Mouse (Mus musculus): ENCODE measurements around the gene Trim39. TPM values are rescaled to one million over a fixed set of nuclear protein-coding genes. Genes with fewer than 3 reads are reported as not detected.

Gene Trim39
- 75.5 and 76.1 TPM in 2 replicates for total RNA-seq (2017)

DNA sequence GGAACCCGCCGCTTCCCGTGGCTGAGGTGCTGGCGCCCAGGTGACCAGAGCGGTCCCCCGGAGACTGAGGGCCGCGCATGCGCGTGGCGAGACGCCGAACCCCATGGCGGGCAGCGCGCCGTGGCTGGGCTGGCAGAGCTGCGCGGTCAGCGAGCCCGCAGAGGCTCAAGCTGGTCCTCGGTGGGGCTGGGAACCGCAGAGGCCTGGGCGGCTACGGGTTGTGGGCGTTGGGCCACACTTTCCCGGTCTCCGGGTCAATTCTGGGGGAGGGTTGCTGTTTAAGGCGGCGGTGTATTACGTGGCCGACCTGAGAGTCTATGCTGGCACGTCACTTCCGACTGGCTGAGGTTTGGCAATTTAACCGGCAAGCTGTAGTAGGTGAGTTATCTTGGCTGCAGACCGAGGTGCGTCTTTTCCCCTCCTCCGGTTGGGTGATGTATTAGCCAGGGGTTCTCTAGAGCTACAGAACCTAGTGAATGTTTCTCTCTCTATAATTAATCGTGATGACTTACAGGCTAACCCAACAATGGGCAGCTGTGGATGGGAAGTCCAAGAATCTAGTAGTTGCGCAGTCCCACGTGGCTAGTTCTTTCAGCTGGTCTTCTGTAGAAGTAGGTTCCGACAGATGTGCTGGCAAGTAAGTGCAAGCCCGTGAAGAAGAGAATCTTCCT, at the start of gene Trim39:
TSS of gene Trim39 (minus strand) at position 662 of the 671 bp plus-strand sequence.
- ATAC-seq (ENCODE audit: extremely low read depth, insufficient number of reproducible peaks, low FRiP score, poor library complexity, severe bottlenecking): peak; percentile 83

- ATAC-seq (ENCODE audit: extremely low read depth, insufficient number of reproducible peaks, low FRiP score, poor library complexity, severe bottlenecking): no peak
Measured at GRCm38 (mm10) chr17:36315689-36316253, 43.7 kb upstream of the Trim39 start.

DNA sequence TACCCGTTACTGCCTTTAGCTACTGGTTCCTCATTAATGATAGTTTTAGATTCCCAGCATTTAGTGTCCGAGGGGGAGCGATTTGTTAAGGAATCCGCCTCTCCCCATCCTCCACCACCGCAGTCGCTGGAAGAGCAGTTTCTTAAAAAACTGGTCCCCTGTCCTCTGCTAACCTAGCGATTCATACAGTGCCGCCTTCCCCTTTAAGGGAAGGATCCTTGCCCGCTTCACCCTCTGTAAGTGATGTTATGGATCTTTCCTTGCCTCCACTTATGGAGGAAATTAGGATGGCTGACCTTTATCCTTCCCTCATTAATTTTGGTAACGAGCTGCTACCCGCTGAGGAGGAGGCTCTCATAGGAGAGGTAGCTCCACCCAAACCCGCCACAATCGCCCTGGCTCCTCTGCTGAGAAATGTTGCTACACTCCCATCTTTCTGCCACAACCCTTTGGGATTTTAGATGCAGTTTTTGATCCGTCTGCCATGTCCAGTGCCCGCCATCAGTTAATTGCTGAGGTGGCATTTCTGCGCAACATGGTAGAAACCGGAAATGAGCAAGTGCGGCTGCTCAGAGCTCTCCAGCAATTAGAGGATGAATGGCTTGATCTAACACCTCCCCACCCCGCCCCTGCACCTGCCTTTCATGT, 43.1 kb upstream of the Trim39 start:
- peak; percentile 53; the same call in 1 of the 2 replicates for ATAC-seq (ENCODE audit: extremely low read depth, insufficient number of reproducible peaks, low FRiP score, poor library complexity, severe bottlenecking)

GRCm38 (mm10) chr17:36314511-36314910, 42.5 kb upstream of the Trim39 start:
- no peak for ATAC-seq (ENCODE audit: extremely low read depth, insufficient number of reproducible peaks, low FRiP score, poor library complexity, severe bottlenecking)

DNA sequence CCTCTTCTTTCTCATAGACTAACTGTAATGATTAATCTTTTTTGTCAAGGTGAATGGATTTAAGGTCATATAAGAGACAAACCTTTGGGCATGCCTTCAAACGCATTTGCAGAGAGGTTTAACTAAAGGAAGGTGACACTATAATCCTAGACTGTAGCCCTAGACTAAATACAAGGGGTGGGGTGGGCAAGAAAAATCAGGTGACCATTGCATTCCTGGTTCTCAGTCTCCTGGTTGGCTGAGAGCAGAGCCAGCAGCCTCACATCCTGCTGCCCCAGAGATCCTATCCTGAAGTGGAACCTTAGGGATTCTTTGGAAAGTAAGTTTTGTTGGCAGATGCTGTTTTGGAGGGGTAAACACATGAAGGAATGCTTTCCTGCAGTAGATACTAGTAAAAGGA, 37.2 kb upstream of the Trim39 start:
- ATAC-seq (ENCODE audit: extremely low read depth, insufficient number of reproducible peaks, low FRiP score, poor library complexity, severe bottlenecking): no peak

- ATAC-seq (ENCODE audit: extremely low read depth, insufficient number of reproducible peaks, low FRiP score, poor library complexity, severe bottlenecking): peak; percentile 58; the same call in 1 of the 2 replicates
Measured at GRCm38 (mm10) chr17:36308855-36309254, 36.8 kb upstream of the Trim39 start.

- ATAC-seq (ENCODE audit: extremely low read depth, insufficient number of reproducible peaks, low FRiP score, poor library complexity, severe bottlenecking): no peak
Measured at GRCm38 (mm10) chr17:36286390-36286789, 14.3 kb upstream of the Trim39 start, which contains the start of gene H2-M10.2. TSS of gene H2-M10.2 (minus strand) at chr17:36286490.

- ATAC-seq (ENCODE audit: extremely low read depth, insufficient number of reproducible peaks, low FRiP score, poor library complexity, severe bottlenecking): no peak
Measured at GRCm38 (mm10) chr17:36281521-36282245, 9.6 kb upstream of the Trim39 start.

DNA sequence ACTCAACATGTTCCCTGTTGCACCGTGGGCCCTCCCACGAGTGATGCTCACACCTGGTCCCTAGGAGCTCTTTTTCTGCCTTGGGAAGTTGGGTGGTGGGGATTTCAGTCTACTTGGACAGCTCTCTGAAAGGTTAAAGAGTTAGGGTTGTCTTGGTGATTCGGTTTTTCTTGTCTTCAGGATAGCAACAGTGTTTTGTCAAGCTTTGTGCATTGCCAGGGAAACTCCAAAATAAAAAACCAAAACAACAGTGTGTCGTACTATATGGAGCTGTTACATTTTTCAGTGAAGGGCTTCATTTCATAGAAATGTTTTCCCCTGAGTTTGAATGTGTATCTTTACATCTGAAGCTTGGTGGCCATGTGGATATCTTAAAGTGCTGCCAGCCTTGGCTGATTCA, 2.7 kb upstream of the Trim39 start:
- ATAC-seq (ENCODE audit: extremely low read depth, insufficient number of reproducible peaks, low FRiP score, poor library complexity, severe bottlenecking): no peak

- ATAC-seq (ENCODE audit: extremely low read depth, insufficient number of reproducible peaks, low FRiP score, poor library complexity, severe bottlenecking): no peak
Measured at GRCm38 (mm10) chr17:36273796-36274195, 1.7 kb upstream of the Trim39 start.

GRCm38 (mm10) chr17:36272643-36273366, 758 bp upstream of the Trim39 start:
- no peak for ATAC-seq (ENCODE audit: extremely low read depth, insufficient number of reproducible peaks, low FRiP score, poor library complexity, severe bottlenecking)

GRCm38 (mm10) chr17:36270956-36271585, 976 bp downstream of the Trim39 start:
- peak; percentile 80 for ATAC-seq (ENCODE audit: extremely low read depth, insufficient number of reproducible peaks, low FRiP score, poor library complexity, severe bottlenecking)

DNA sequence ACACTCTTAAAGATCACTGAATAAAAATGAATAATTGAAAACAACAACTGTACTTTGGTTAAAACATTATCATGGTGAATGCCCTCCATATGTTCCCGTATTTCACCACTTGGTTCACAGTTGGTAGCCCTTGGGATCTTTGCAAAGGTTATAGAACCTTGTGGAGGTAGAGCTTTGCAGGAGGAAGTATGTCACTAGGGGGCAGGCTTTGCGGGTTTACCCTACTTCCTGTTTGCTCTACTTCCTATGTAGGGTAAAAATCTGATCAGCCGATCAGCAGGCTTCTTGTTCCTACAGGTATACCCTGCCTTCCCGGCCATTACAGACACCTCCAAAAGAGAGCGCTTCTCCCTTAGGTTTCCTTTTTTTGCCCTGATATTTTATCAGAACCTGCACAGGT, 6.2 kb downstream of the Trim39 start:
- ATAC-seq (ENCODE audit: extremely low read depth, insufficient number of reproducible peaks, low FRiP score, poor library complexity, severe bottlenecking): peak; percentile 83

DNA sequence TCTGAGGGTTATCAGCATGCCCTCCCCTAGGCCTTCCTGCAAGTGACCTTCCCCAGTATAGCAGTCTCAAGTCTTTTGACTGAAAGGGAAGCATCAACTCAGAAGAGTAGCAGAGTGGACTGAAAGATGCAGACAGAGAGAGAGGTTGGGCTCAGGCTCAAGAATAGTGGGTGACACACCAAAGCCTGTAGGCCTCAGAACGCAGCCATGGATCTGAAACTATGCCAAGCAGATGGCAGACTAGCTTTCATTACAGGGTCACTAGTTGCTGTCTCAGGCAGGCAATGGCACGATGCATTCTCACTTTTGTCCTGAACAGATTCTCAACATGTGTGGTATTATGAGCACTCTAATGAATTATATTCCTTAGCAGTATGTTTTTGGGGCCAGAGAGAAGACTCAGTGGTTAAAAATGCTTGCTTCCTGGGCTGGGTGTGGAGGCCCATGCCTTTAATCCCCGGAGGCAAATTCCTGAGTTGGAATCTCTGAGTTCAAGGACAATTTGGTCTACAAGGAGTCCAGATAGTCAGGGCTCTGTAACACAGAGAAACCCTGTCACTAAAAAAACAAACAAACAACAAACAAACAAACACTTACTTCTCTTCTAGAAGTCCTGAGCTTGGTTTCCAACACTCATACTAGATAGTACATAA, 7.6 kb downstream of the Trim39 start:
- no peak for ATAC-seq (ENCODE audit: extremely low read depth, insufficient number of reproducible peaks, low FRiP score, poor library complexity, severe bottlenecking)

GRCm38 (mm10) chr17:36261511-36262166, 10.4 kb downstream of the Trim39 start:
- peak; percentile 60 for ATAC-seq (ENCODE audit: extremely low read depth, insufficient number of reproducible peaks, low FRiP score, poor library complexity, severe bottlenecking)

DNA sequence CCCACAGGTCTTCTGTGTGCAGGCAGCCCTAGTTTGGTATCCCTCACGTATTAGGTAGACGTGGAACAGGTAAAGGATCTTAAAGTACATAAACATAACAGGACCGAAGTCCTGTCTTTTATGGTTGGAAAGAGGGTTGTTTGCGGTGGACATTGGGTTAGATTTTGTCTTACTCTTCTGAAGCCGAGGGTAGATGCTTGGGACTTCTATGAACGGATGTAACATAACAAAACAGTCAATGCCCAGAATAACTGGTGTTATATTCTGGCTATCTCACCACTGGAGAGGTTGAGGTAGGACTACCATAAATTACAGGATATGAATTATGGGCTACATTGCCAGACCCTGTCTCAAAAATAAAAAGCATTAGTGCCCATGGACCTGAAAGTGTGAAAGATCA, 14.1 kb downstream of the Trim39 start, which contains the start of gene Rpp21:
TSS of gene Rpp21 (minus strand) at position 101 of the 400 bp plus-strand sequence.
- ATAC-seq (ENCODE audit: extremely low read depth, insufficient number of reproducible peaks, low FRiP score, poor library complexity, severe bottlenecking): no peak

DNA sequence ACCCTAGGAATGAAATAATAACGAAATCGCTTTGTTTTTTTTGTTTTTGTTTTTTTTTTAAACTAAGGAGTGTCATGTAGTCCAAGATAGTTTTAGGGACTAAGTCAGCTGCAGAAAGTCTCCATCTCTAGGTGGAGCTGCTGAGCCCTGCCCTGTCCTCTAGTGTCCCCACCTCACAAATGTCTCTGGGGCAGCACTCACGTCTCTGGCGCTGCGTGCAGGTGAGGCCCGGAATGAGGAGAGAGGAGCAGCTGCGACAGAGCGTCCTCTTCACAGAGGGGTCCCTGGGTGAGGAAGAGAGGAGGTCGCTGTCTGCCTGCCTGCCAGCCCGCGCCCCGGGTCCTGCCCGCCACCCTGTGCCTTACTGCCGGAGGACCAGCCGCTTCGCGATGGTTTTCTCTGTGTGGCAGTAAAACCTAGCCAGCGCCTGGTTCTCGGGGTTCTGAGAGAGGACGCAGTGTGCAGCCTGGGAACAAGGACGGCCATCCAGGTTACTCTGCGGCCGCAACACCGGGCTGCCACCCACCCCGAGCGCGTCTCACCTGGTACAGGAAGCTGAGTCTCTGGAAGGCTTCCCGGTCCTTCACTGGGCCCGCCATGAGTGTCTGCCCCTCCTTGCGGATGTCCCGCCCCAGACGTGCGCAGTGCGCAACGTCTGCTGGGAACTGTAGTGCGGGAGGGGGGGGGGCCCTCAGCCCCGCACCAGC, 14.7 kb downstream of the Trim39 start:
- ATAC-seq (ENCODE audit: extremely low read depth, insufficient number of reproducible peaks, low FRiP score, poor library complexity, severe bottlenecking): peak; percentile 74
